Mouse (Mus musculus): Measurements from ENCODE around the gene Jdp2.

- TF ChIP-seq CTCF (IDR thresholded peaks at IDR 0.05; ENCODE audit: low read depth, low read length) (no peak), POLR2A (IDR thresholded peaks at IDR 0.05; ENCODE audit: extremely low read depth, insufficient read depth, low read length) (no peak)
Observed at GRCm38 (mm10) chr12:85619283-85619897, 20.6 kb downstream of the Jdp2 start.

Measured in liver, adult 2 months (tissue).